Mouse (Mus musculus) midbrain, postnatal 0 days (tissue): ENCODE data around the gene Fam196b. TPM values are rescaled to one million over a fixed set of nuclear protein-coding genes. Genes with fewer than 3 reads are reported as not detected.
A peak's percentile ranks its signal among the peaks of the same experiment; 100 is the strongest.

Experiments
- ATAC-seq: fragments of 200-750 bp; cut with Nextera tagmentation; 2 replicates; pipeline ENCODE4 v1.8.0; 2017; ENCODE audit warnings: moderate number of reproducible peaks, mild to moderate bottlenecking, moderate TSS enrichment, moderate library complexity; ENCODE audit not compliant: low FRiP score
- DNase-seq: peaks from one replicate; pipeline ENCODE4 v3.0.0-alpha.2; 2015; ENCODE audit warnings: low spot score
- H3K27ac ChIP-seq: fragments of 300-500 bp; sonication (generic); 2 replicates; pipeline ENCODE4 v1.5.1; 2014; ENCODE audit warnings: low read depth, mild to moderate bottlenecking, low read length, mixed read lengths
- H3K27me3 ChIP-seq: fragments of 300-500 bp; sonication (generic); 2 replicates; pipeline ENCODE4 v1.6.1; 2014; ENCODE audit warnings: low read length, control low read depth, mixed read lengths; ENCODE audit not compliant: insufficient read depth
- H3K36me3 ChIP-seq: fragments of 300-500 bp; sonication (generic); 2 replicates; pipeline ENCODE4 v1.6.1; 2014; ENCODE audit warnings: low read length, control low read depth, mixed read lengths; ENCODE audit not compliant: insufficient read depth
- H3K4me1 ChIP-seq: fragments of 300-500 bp; sonication (generic); 2 replicates; pipeline ENCODE4 v1.6.1; 2014; ENCODE audit warnings: mild to moderate bottlenecking, control low read depth, antibody characterized with exemption, low read length, mixed read lengths; ENCODE audit not compliant: insufficient read depth
- H3K4me2 ChIP-seq: fragments of 300-500 bp; sonication (generic); 2 replicates; pipeline ENCODE4 v1.6.1; 2014; ENCODE audit warnings: low read depth, mild to moderate bottlenecking, low read length, mixed read lengths; ENCODE audit not compliant: poor library complexity, severe bottlenecking
- H3K4me3 ChIP-seq: fragments of 300-500 bp; sonication (generic); 2 replicates; pipeline ENCODE4 v1.5.1; 2014; ENCODE audit warnings: low read depth, mild to moderate bottlenecking, low read length, moderate library complexity
- H3K9ac ChIP-seq: fragments of 300-500 bp; sonication (generic); replicated peaks from 2 replicates; pipeline ENCODE4 v1.6.1; 2014; ENCODE audit warnings: mild to moderate bottlenecking, low read length, moderate library complexity, mixed read lengths; ENCODE audit not compliant: poor library complexity, severe bottlenecking
- H3K9me3 ChIP-seq: fragments of 300-500 bp; sonication (generic); 2 replicates; pipeline ENCODE4 v1.6.1; 2016; ENCODE audit warnings: low read length, control low read depth
- CTCF ChIP-seq: IDR thresholded peaks from 2 replicates; pipeline ENCODE4 v1.5.1; 2016; ENCODE audit warnings: antibody characterized with exemption, mild to moderate bottlenecking
- WGBS: fragments of 180-500 bp; shearing (Covaris S2); extraction: QIAGEN DNeasy Blood & Tissue Kit; methylation state at CpG from one replicate; pipeline ENCODE4 v1.1.7; 2014; 5-methylcytosine and 5-hydroxymethylcytosine counted together
- polyA plus RNA-seq: library from polyadenylated mRNA; unstranded; fragments of >200 nt; fragmentation: Nextera tagmentation; extraction: Ambion mirVana; gene quantifications from 2 replicates; pipeline ENCODE4 v1.2.1, GENCODE M21; 2015
- total RNA-seq: library from RNA; depleted of rRNA; stranded (reverse); fragments of >200 nt; gene quantifications from 2 replicates; pipeline ENCODE4 v1.2.3, GENCODE M21; 2014

The Fam196b gene
- total and polyA plus RNA-seq, 2 experiments from 2014 or later, result 3.2 to 10.1 TPM

DNA sequence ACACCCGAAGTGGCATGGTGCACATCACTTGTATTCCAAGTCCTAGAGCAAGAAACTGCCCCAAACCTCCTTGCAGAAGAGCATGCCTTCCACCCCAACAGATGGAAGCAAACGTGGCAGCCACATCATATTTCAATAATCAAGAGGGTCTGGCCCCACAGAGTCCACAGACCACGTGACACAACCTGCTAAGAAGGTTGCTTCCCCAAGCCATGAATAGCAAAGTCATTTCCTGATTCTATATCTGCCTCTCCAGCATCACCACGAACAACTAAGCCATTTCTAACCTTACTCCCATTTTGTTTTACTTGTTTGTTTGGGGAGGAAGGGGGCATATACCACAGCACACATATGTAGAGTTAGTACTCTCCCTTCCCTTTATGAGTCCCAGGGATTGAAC is 69.6 kb downstream of the Fam196b start:
- WGBS, result 73% methylated on average over 4 of the region's 4 CpGs

DNA sequence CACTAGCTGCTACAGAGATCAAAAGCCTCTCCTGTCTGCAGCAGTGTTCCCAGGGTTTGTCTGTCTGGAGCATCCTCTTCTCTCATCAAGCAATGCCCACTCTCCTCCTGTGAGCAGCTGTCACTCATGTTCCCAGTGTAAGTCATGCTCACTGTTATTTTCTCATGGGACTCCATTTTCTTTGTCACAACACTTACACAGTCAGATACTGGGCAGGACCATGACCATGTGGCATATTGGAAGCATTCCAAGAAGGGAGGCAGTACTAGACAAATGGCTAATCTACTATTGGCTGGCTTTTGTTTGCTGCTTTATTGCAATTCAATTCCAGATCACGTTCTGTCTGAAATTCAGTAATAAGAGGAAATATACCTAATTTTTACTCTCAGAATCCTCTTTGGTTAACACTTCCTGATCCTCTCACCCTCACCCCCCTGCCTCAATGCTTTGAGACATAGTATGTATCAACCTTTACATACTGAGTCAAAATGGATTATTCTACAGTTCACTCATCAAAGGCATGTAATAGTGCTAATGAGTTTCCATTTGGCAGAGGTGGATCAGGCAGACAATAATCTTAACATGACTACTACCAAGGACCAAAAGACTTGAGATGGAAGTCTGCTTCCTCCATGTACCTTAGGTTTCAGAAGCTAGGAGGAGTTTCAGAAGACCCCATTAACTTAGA is 70.5 kb downstream of the Fam196b start:
- 39% methylated on average over 1 of the region's 1 CpGs for WGBS
- H3K27me3 ChIP-seq, result no peaks in the 10 kb centered on the region
- ATAC-seq (no peak), DNase-seq (peak; percentile 63)
- H3K4me2 ChIP-seq, result no peak overlapping the region
- TF ChIP-seq CTCF, result no peak
- no peaks in the 10 kb centered on the region for H3K9me3 ChIP-seq
- H3K27ac ChIP-seq, result no peak overlapping the region
- H3K9ac ChIP-seq, result no peak overlapping the region
- no peak overlapping the region for H3K4me3 ChIP-seq
- no peaks in the 10 kb centered on the region for H3K4me1 ChIP-seq
- no peaks in the 10 kb centered on the region for H3K36me3 ChIP-seq

More for the DNA sequence above, 69.6 kb downstream of the Fam196b start:
- Histone ChIP-seq H3K27me3 (no peaks in the 10 kb centered on the region), H3K4me2 (no peak overlapping the region), H3K9me3 (no peaks in the 10 kb centered on the region), H3K9ac (no peak overlapping the region), H3K36me3 (no peaks in the 10 kb centered on the region), H3K4me3 (no peak overlapping the region), H3K27ac (no peak overlapping the region), H3K4me1 (no peaks in the 10 kb centered on the region)
- DNase-seq (no peak), ATAC-seq (no peak)
- TF ChIP-seq CTCF, result no peak

DNA sequence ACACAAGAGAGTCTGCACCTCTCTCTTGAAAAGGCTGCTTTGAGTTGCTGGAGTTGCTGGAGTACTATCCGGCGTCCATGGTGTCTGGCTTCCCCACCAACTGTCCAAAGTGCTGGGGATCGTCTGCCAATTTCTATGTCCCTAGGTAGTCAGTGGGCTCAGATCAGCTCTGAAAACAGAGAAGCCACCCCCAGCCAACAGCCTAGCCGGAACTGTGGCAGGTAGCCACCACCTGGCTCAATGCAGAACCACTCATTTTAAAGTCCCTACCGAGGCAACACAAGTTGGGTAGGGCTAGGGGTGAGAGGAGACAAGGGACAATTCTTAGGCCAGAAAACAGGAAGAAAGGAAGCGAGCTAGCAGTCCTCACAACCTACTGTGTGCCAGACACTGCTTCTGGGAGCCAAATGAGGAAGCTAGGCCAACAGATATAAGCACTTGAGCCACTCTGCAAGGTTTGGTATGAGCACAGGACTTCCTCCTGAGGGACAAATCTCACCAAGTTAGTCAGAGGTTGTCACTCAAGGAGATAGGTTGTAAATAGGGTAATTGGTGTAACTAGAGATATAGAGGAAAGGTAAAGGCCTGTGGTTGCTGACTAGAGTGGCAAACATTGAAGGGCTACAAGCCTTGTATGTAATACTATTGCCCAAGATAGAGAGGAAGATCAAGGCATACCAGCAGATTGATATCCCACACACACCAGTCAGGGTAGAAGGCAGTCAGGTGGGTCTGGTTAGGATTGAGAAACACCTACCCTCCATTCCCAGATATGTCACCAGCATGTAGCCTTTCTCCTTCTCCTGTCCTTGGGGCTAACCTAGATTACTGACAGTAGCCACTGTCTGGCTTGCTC is 74.9 kb downstream of the Fam196b start:
- Histone ChIP-seq H3K4me2 (no peak overlapping the region), H3K27me3 (no peaks in the 10 kb centered on the region)
- 85% methylated on average over 6 of the region's 6 CpGs for WGBS

DNA sequence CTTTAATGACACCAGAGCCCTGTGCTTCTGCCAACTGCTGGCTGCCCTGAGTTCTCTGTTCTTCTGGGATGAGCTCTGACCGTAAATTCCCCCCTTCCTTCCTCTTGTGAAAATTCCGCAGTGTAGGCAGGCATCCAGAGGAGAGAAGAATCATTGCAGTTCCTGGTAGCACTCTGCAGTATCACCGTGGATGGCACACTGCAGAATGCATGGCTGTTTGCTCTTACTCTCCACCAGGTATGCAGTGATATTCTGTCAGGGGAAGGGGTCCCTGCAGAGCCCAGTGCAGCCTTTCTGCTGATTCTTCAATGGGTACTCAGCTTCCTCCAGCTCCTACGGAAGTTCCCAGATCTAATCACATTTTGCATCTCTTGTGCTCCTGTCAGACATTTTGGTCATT is 77.5 kb downstream of the Fam196b start:
- Histone ChIP-seq H3K36me3 (no peaks in the 10 kb centered on the region), H3K4me3 (no peak overlapping the region), H3K9me3 (no peaks in the 10 kb centered on the region), H3K4me1 (no peaks in the 10 kb centered on the region), H3K9ac (no peak overlapping the region), H3K4me2 (no peak overlapping the region), H3K27me3 (no peaks in the 10 kb centered on the region), H3K27ac (no peak overlapping the region)
- no peak for ATAC-seq
- WGBS, result 63% methylated on average over 4 of the region's 4 CpGs
- peak; percentile 37 for TF ChIP-seq CTCF
- no peak for DNase-seq

More for the DNA sequence above, 74.9 kb downstream of the Fam196b start:
- ATAC-seq (no peak), DNase-seq (no peak)
- Histone ChIP-seq H3K9ac (no peak overlapping the region), H3K4me3 (no peak overlapping the region), H3K36me3 (no peaks in the 10 kb centered on the region), H3K9me3 (no peaks in the 10 kb centered on the region), H3K27ac (no peak overlapping the region), H3K4me1 (no peaks in the 10 kb centered on the region)
- TF ChIP-seq CTCF, result no peak

DNA sequence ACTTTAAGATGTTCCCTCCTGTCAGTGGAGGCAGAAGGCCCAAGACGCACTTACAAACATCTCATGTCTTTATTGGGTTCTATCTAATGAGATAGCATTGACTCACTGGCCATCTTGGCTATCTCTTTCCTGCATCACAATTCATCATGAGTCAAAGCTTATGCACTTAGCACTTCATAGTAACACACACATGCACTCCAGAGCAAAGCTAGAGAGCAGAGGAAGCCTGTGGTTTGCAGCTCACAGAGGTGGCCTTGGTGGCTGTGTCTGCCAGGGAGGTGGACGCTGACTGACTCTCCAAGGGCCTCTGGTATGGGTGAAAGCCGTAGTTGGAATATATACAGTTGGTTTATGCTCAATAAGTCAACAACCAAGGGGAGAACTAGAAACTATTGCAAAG is 81.2 kb downstream of the Fam196b start:
- 89% methylated on average over 3 of the region's 3 CpGs for WGBS
- TF ChIP-seq CTCF, result no peak
- H3K36me3 ChIP-seq, result no peaks in the 10 kb centered on the region

DNA sequence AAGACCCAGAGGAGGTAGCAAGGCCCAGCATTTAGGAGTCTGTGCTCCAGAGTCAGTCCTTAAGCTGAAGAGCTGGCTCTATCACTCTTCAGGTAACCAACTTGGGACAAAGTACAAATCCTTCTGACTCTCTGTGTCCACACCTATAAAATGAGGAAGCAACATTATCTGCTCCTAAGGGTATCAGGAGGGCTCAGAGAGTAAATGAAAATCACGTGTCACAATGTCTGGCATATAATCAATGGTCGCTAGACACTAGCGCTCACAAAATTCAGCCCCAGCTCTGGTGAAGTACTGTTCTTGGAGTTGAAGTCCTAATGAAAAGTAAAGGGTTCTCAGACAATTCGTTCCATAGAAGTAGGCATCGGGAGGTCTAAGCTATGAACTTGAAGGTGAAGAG is 83.0 kb downstream of the Fam196b start:
- WGBS, result 93% methylated on average over 5 of the region's 5 CpGs
- Histone ChIP-seq H3K27ac (no peak overlapping the region), H3K9me3 (no peaks in the 10 kb centered on the region), H3K9ac (no peak overlapping the region), H3K36me3 (no peaks in the 10 kb centered on the region), H3K4me2 (no peak overlapping the region), H3K4me3 (no peak overlapping the region), H3K27me3 (no peaks in the 10 kb centered on the region), H3K4me1 (no peaks in the 10 kb centered on the region)
- DNase-seq (no peak), ATAC-seq (no peak)
- no peak for TF ChIP-seq CTCF

More for the DNA sequence above, 81.2 kb downstream of the Fam196b start:
- Histone ChIP-seq H3K9me3 (no peaks in the 10 kb centered on the region), H3K4me1 (no peaks in the 10 kb centered on the region), H3K4me3 (no peak overlapping the region), H3K9ac (no peak overlapping the region), H3K27me3 (no peaks in the 10 kb centered on the region), H3K27ac (no peak overlapping the region), H3K4me2 (no peak overlapping the region)
- ATAC-seq, result no peak
- DNase-seq, result no peak
